Mouse (Mus musculus): ENCODE measurements at regions not wholly inside any gene's neighbourhood (a gene's known extent, or its start where the extent isn't known, plus 50 kb on each side); places are given as distances from the start of the nearest gene placed in this dataset.

DNA sequence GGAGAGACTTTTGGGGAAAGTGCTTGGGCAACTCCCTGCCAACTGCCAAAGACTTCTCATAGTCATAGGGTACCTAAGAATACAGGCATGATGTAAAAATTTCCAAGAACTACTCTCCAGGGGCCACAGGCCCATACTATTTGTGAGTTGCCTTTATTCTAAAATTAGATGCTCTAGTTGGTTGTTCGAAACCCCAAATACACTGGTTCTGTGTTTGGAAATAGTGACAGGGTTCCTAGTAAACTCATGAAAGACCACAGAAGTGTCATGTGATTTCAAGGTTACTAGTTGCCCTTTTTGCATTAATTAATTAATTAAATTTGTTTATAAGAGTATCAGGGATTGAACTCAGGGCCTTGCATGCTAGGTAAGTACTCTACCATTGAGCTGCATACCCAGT, 77.8 kb downstream of the Cxcr4 start:
- Histone ChIP-seq H3K27ac (ENCODE audit: low read depth, low read length) (no peak overlapping the region), H3K4me2 (replicated peaks; ENCODE audit: low read depth) (no peak overlapping the region), H3K4me3 (ENCODE audit: low read depth, low read length) (no peak overlapping the region), H3K36me3 (ENCODE audit: control insufficient read depth, insufficient read depth) (no peaks in the 10 kb centered on the region), H3K9me3 (ENCODE audit: control insufficient read depth) (no peaks in the 10 kb centered on the region), H3K4me1 (replicated peaks; ENCODE audit: control insufficient read depth, insufficient read depth, low read length) (no peaks in the 10 kb centered on the region), H3K27me3 (replicated peaks; ENCODE audit: control insufficient read depth, insufficient read depth, low read length) (no peaks in the 10 kb centered on the region), H3K9ac (ENCODE audit: low read depth, low read length) (no peak overlapping the region)
- TF ChIP-seq CTCF (IDR thresholded peaks at IDR 0.05; ENCODE audit: low read depth), result no peak
- no peak for ATAC-seq
- 89% methylated on average over 1 of the region's 1 CpGs for WGBS

DNA sequence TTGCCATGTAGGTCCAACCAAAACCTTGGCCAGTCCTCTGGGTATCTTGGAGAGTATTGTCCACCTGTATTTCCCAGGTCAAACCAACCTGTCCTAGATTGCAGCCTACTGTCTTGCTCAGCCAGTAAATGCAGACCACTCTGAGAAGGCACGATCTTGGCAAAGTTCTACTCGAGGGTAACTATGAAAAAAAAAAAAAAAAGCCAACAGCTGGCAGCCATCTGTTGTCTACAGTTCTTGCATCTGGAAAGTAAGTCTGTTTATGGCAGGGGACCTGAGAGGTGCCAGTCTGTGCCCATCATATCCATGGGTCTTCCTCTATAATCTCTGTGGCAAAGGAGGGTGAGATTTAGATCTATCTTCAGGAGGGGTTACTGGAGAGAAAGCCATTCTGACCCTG, 78.2 kb downstream of the Cxcr4 start:
- no peak for TF ChIP-seq CTCF (IDR thresholded peaks at IDR 0.05; ENCODE audit: low read depth)
- Histone ChIP-seq H3K27me3 (replicated peaks; ENCODE audit: control insufficient read depth, insufficient read depth, low read length) (no peaks in the 10 kb centered on the region), H3K36me3 (ENCODE audit: control insufficient read depth, insufficient read depth) (no peaks in the 10 kb centered on the region), H3K27ac (ENCODE audit: low read depth, low read length) (no peak overlapping the region), H3K4me3 (ENCODE audit: low read depth, low read length) (no peak overlapping the region), H3K9me3 (ENCODE audit: control insufficient read depth) (no peaks in the 10 kb centered on the region), H3K9ac (ENCODE audit: low read depth, low read length) (no peak overlapping the region), H3K4me1 (replicated peaks; ENCODE audit: control insufficient read depth, insufficient read depth, low read length) (no peaks in the 10 kb centered on the region), H3K4me2 (replicated peaks; ENCODE audit: low read depth) (no peak overlapping the region)
- no peak for ATAC-seq
- WGBS, result 78% methylated on average over 2 of the region's 2 CpGs

DNA sequence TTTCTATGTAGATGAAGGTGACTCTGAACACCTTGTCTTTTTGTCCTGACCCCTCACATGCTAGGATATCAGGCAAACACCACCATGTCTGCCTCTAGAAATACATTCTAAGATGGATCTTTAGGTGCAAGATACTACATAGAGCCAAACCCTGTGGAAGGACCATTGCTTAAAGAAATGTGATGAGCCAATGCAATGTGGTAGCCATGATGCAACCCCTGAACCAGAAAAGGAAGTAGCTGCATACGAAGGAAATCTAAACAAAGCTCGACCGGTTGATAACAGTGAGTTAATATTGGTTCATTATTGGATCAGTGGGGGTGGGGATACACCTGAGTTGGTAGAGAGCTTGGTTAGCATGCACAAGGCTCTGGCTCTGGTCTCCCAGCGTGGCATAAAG, 78.9 kb downstream of the Cxcr4 start:
- H3K27ac ChIP-seq (ENCODE audit: low read depth, low read length), result no peak overlapping the region

DNA sequence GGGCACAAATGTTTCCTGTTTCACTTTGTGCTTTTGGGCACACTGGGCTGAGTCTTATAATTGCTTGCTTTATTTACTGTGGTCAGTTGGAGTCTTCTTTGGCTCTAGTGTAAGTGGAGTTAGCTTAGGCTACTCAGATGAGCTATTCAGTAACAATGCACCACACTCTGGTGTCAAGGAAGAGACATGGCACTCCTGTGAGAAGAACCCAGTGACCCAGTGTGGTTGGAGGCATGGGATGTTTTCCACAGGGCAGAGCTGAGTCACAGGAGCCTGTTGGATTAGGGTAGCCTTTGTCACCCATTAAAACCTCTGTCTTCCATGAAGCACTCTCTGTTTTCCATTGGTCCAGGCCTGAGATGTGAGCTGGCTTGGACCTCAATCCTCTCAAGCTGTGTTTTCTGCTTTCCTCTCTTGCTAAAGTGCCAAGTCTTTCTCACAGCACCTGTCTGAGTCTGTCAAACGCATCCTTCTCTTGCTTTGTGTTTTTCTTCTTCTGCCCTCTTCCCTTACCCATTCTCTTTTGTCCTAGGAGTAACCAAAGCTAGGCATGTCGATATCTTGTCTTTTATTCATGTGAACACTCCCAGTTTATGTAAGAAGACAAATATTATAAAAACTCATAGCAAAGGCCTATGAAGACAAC, 83.2 kb downstream of the Cxcr4 start:
- no peak overlapping the region for H3K4me3 ChIP-seq (ENCODE audit: low read depth, low read length)
- no peak overlapping the region for H3K4me2 ChIP-seq (replicated peaks; ENCODE audit: low read depth)
- WGBS, result 78% methylated on average over 2 of the region's 2 CpGs
- no peak for TF ChIP-seq CTCF (IDR thresholded peaks at IDR 0.05; ENCODE audit: low read depth)
- no peaks in the 10 kb centered on the region for H3K4me1 ChIP-seq (replicated peaks; ENCODE audit: control insufficient read depth, insufficient read depth, low read length)
- ATAC-seq, result no peak
- no peak overlapping the region for H3K27ac ChIP-seq (ENCODE audit: low read depth, low read length)
- no peaks in the 10 kb centered on the region for H3K36me3 ChIP-seq (ENCODE audit: control insufficient read depth, insufficient read depth)
- no peaks in the 10 kb centered on the region for H3K9me3 ChIP-seq (ENCODE audit: control insufficient read depth)
- no peak overlapping the region for H3K9ac ChIP-seq (ENCODE audit: low read depth, low read length)
- H3K27me3 ChIP-seq (replicated peaks; ENCODE audit: control insufficient read depth, insufficient read depth, low read length), result no peaks in the 10 kb centered on the region

More for the DNA sequence above, 78.9 kb downstream of the Cxcr4 start:
- no peak for TF ChIP-seq CTCF (IDR thresholded peaks at IDR 0.05; ENCODE audit: low read depth)
- no peak for ATAC-seq
- H3K9me3 ChIP-seq (ENCODE audit: control insufficient read depth), result no peaks in the 10 kb centered on the region
- H3K36me3 ChIP-seq (ENCODE audit: control insufficient read depth, insufficient read depth), result no peaks in the 10 kb centered on the region
- 64% methylated on average over 4 of the region's 4 CpGs for WGBS
- H3K9ac ChIP-seq (ENCODE audit: low read depth, low read length), result no peak overlapping the region
- H3K4me3 ChIP-seq (ENCODE audit: low read depth, low read length), result no peak overlapping the region
- no peak overlapping the region for H3K4me2 ChIP-seq (replicated peaks; ENCODE audit: low read depth)
- H3K4me1 ChIP-seq (replicated peaks; ENCODE audit: control insufficient read depth, insufficient read depth, low read length), result no peaks in the 10 kb centered on the region
- no peaks in the 10 kb centered on the region for H3K27me3 ChIP-seq (replicated peaks; ENCODE audit: control insufficient read depth, insufficient read depth, low read length)

DNA sequence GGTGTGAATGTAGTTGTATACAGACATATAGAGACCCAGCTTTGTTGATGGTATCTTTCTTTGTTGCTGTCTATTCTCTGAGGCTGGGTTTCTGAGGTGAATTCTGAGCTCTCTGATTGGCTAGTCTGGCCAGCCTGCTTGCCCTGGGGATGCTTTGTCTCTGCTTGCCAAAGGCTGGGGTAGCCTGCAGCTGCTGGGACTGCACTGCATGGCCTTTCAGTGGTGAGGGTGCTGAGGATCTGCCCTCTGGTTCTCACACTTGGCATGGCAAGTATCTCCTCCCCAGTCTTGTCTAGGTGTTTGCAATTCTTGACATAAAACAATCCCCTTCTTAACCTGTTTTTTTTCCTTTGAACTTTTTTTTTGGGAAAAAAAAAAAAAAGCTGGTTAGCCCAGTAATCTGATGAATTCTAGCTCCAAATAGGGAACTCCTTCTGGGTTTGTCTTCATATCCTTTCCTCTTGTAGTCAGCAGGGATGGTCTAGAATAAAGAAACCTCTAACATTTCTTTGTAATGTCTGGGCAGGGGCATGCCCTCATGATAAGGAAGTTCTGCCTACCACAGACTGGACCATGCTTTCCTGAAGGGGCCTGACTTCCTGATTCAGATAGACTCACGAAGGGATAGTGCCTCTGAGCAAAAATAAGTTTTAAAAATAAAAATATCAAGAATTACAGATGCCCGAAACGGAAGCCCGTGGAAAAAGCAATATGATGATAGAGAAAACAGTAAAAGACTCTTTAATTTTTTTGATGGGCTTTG, 85.4 kb downstream of the Cxcr4 start:
- no peaks in the 10 kb centered on the region for H3K4me1 ChIP-seq (replicated peaks; ENCODE audit: control insufficient read depth, insufficient read depth, low read length)
- 81% methylated on average over 4 of the region's 4 CpGs for WGBS
- no peak for ATAC-seq
- no peak overlapping the region for H3K4me2 ChIP-seq (replicated peaks; ENCODE audit: low read depth)
- H3K27ac ChIP-seq (ENCODE audit: low read depth, low read length), result no peak overlapping the region
- H3K27me3 ChIP-seq (replicated peaks; ENCODE audit: control insufficient read depth, insufficient read depth, low read length), result no peaks in the 10 kb centered on the region
- H3K9ac ChIP-seq (ENCODE audit: low read depth, low read length), result no peak overlapping the region
- H3K9me3 ChIP-seq (ENCODE audit: control insufficient read depth), result no peaks in the 10 kb centered on the region
- H3K4me3 ChIP-seq (ENCODE audit: low read depth, low read length), result no peak overlapping the region
- no peaks in the 10 kb centered on the region for H3K36me3 ChIP-seq (ENCODE audit: control insufficient read depth, insufficient read depth)
- TF ChIP-seq CTCF (IDR thresholded peaks at IDR 0.05; ENCODE audit: low read depth), result no peak

DNA sequence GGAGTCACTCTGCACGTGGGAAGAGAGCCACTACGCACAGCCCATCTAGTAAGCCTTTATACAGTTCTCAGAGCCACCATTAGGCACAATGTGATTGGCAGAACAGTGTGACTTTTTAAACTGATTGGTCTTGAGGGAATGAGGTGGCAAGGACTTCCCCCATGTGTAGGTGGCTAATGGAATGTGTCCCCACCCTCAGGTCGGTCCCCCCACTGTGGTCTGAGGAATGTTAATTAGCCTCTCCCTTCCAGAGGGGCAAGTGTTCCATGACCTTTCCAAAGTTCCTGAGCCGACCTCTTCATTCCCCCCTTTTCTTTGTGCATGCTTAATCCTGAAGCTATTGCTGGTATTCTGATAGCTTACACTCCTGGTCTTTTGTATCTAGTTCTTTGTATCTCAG, 87.2 kb upstream of the Dars start:
- no peak for TF ChIP-seq CTCF (IDR thresholded peaks at IDR 0.05; ENCODE audit: low read depth)
- Histone ChIP-seq H3K4me1 (replicated peaks; ENCODE audit: control insufficient read depth, insufficient read depth, low read length) (no peaks in the 10 kb centered on the region), H3K27ac (ENCODE audit: low read depth, low read length) (no peak overlapping the region), H3K4me3 (ENCODE audit: low read depth, low read length) (no peak overlapping the region), H3K9me3 (ENCODE audit: control insufficient read depth) (no peaks in the 10 kb centered on the region), H3K36me3 (ENCODE audit: control insufficient read depth, insufficient read depth) (no peaks in the 10 kb centered on the region), H3K4me2 (replicated peaks; ENCODE audit: low read depth) (no peak overlapping the region), H3K9ac (ENCODE audit: low read depth, low read length) (no peak overlapping the region), H3K27me3 (replicated peaks; ENCODE audit: control insufficient read depth, insufficient read depth, low read length) (no peaks in the 10 kb centered on the region)
- ATAC-seq, result no peak
- WGBS, result 56% methylated on average over 4 of the region's 4 CpGs

Measured in intestine, postnatal 0 days (tissue).